Mouse (Mus musculus): ENCODE data around the gene Hoxb4. TPM values are rescaled to one million over a fixed set of nuclear protein-coding genes. Genes with fewer than 3 reads are reported as not detected.

The Hoxb4 gene
- polyA plus RNA-seq, 1 experiment from 2014 or later: 3.6 TPM

DNA sequence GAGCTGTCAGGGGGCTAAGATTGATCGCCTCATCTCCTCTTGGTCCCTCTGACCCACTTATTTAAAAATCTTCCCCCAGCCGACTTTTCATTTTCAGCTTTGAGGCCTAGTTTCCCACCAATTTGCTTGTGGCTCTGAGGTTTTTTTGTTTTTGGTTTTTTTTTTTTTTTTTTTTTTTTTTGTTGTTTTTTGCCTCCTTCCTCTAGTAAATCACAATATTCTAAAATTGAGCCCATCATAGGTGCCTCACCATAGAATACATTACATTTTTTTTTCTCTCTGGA is 32.2 kb downstream of the Hoxb4 start, which contains the start of gene Hoxb2:
Gene Hoxb2 (plus strand): TSS at position 185 of the 284 bp plus-strand sequence.
- Histone ChIP-seq H3K27ac (peak within 1 kb of the TSS; percentile 98), H3K36me3 (no peaks in the 10 kb centered on the region), H3K27me3 (replicated peaks) (peaks cover 17% of the 10 kb centered on the region), H3K4me2 (peak within 1 kb of the TSS; percentile 72), H3K9me3 (no peaks in the 10 kb centered on the region), H3K4me3 (replicated peaks) (peak within 1 kb of the TSS; percentile 56; the same call in 1 of the 2 replicates), H3K9ac (no peak within 1 kb of the TSS), H3K4me1 (peaks cover 39% of the 10 kb centered on the region)
- WGBS: 14% methylated on average over 2 of the region's 2 CpGs
- no peak for ATAC-seq (ENCODE audit: insufficient read depth, low FRiP score, low read depth)

- peak overlapping the region; percentile 56; the same call in 1 of the 2 replicates for H3K4me3 ChIP-seq (replicated peaks)
- peak overlapping the region; percentile 72 for H3K4me2 ChIP-seq
- H3K9ac ChIP-seq: no peak overlapping the region
- no peaks in the 10 kb centered on the region for H3K36me3 ChIP-seq
- no peaks in the 10 kb centered on the region for H3K9me3 ChIP-seq
- H3K27ac ChIP-seq: peak overlapping the region; percentile 98
- H3K27me3 ChIP-seq (replicated peaks): peaks cover 12% of the 10 kb centered on the region
- no peak for ATAC-seq (ENCODE audit: insufficient read depth, low FRiP score, low read depth)
- WGBS: 47% methylated on average over 2 of the region's 2 CpGs
- H3K4me1 ChIP-seq: peaks cover 35% of the 10 kb centered on the region
Observed at GRCm38 (mm10) chr11:96350791-96351190, 32.7 kb downstream of the Hoxb4 start.

GRCm38 (mm10) chr11:96351312-96351711 is 33.2 kb downstream of the Hoxb4 start:
- 8% methylated on average over 11 of the region's 11 CpGs for WGBS
- no peak overlapping the region for H3K9ac ChIP-seq
- peak overlapping the region; percentile 98 for H3K27ac ChIP-seq
- H3K4me2 ChIP-seq: peak overlapping the region; percentile 72
- peak overlapping the region; percentile 56 for H3K4me3 ChIP-seq (replicated peaks)
- H3K4me1 ChIP-seq: peaks cover 29% of the 10 kb centered on the region; the same call in 1 of the 2 replicates
- H3K27me3 ChIP-seq (replicated peaks): peaks cover 7% of the 10 kb centered on the region
- no peak for ATAC-seq (ENCODE audit: insufficient read depth, low FRiP score, low read depth)
- H3K9me3 ChIP-seq: no peaks in the 10 kb centered on the region
- no peaks in the 10 kb centered on the region for H3K36me3 ChIP-seq

DNA sequence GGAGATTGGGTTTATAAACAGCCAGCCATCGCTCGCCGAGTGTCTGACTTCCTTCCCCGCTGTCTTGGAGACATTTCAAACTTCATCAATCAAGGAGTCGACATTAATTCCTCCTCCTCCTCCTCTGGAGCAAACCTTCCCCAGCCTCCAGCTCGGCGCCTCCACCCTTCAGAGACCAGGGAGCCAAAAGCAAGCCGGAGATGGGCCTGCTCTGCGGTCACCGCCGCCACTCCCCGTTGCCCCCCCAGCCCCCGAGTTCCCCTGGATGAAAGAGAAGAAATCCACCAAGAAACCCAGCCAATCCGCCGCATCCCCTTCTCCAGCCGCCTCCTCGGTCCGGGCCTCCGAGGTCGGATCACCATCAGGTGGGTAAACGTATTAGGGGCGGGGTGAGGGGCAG is 33.8 kb downstream of the Hoxb4 start:
- Histone ChIP-seq H3K27ac (peak overlapping the region; percentile 98), H3K9ac (peak overlapping the region; percentile 71; the same call in 1 of the 2 replicates), H3K4me3 (replicated peaks) (peak overlapping the region; percentile 56), H3K27me3 (replicated peaks) (peaks cover 4% of the 10 kb centered on the region; the same call in 1 of the 2 replicates), H3K36me3 (no peaks in the 10 kb centered on the region), H3K4me1 (peaks cover 26% of the 10 kb centered on the region; the same call in 1 of the 2 replicates), H3K9me3 (no peaks in the 10 kb centered on the region), H3K4me2 (peak overlapping the region; percentile 72)
- 3% methylated on average over 22 of the region's 22 CpGs for WGBS
- peak; percentile 58 for ATAC-seq (ENCODE audit: insufficient read depth, low FRiP score, low read depth)

GRCm38 (mm10) chr11:96352691-96353521 is 34.8 kb downstream of the Hoxb4 start:
- Histone ChIP-seq H3K4me2 (peak overlapping the region; percentile 72), H3K4me3 (replicated peaks) (peak overlapping the region; percentile 56), H3K9me3 (no peaks in the 10 kb centered on the region), H3K36me3 (no peaks in the 10 kb centered on the region), H3K9ac (peak overlapping the region; percentile 71), H3K27ac (peak overlapping the region; percentile 98), H3K4me1 (peaks cover 24% of the 10 kb centered on the region; the same call in 1 of the 2 replicates), H3K27me3 (replicated peaks) (peaks cover 4% of the 10 kb centered on the region; the same call in 1 of the 2 replicates)
- no peak for ATAC-seq (ENCODE audit: insufficient read depth, low FRiP score, low read depth)
- WGBS: under 1% methylated on average over 75 of the region's 75 CpGs

DNA sequence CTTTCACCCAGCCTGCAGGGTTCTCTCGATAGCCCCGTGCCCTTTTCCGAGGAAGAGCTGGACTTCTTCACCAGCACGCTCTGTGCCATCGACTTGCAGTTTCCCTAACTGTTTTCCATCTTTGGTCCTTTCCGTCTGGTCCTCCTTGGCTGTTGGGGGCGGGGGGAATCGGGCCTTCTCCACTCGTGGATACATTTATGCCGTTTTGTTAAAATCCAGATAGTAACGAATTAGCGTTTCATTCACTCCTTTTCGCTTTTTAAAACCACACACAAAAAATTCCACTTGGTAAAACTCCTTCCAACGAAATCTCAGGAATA is 35.4 kb downstream of the Hoxb4 start:
- H3K9ac ChIP-seq: peak overlapping the region; percentile 71
- no peaks in the 10 kb centered on the region for H3K9me3 ChIP-seq
- no peaks in the 10 kb centered on the region for H3K36me3 ChIP-seq
- peak overlapping the region; percentile 72 for H3K4me2 ChIP-seq
- H3K4me1 ChIP-seq: peaks cover 20% of the 10 kb centered on the region; the same call in 1 of the 2 replicates
- H3K27ac ChIP-seq: peak overlapping the region; percentile 98
- peak overlapping the region; percentile 56 for H3K4me3 ChIP-seq (replicated peaks)
- no peak for ATAC-seq (ENCODE audit: insufficient read depth, low FRiP score, low read depth)
- peaks cover 4% of the 10 kb centered on the region; the same call in 1 of the 2 replicates for H3K27me3 ChIP-seq (replicated peaks)
- 3% methylated on average over 14 of the region's 14 CpGs for WGBS

- no peak for ATAC-seq (ENCODE audit: insufficient read depth, low FRiP score, low read depth)
- Histone ChIP-seq H3K9me3 (no peaks in the 10 kb centered on the region), H3K36me3 (no peaks in the 10 kb centered on the region), H3K4me2 (peak overlapping the region; percentile 72), H3K27me3 (replicated peaks) (peaks cover 4% of the 10 kb centered on the region; the same call in 1 of the 2 replicates), H3K27ac (peak overlapping the region; percentile 84; the same call in 1 of the 2 replicates), H3K4me3 (replicated peaks) (peak overlapping the region; percentile 41), H3K9ac (peak overlapping the region; percentile 37; the same call in 1 of the 2 replicates), H3K4me1 (peaks cover 19% of the 10 kb centered on the region; the same call in 1 of the 2 replicates)
- 17% methylated on average over 8 of the region's 8 CpGs for WGBS
Observed at GRCm38 (mm10) chr11:96353939-96354338, 35.9 kb downstream of the Hoxb4 start.

DNA sequence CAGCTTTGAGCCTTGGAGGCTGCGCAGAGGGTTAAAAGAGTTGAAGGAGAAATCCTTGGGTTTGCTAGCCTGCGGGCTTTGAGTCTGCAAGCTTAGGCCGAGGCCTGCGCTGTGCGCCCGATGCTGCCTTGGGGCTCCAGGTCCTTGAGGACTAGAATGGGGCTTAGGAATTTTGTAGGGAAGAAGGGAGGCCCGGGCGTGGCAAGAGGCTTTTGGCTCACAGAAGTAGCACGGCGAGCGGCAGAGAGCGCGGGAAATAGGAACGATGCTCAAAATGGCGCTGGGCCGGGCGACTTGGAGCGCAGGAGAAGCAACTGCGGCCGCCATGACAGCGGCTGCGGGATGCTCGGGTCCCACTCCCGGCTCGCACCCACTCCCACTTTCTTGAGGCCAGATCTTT is 36.3 kb downstream of the Hoxb4 start:
- Histone ChIP-seq H3K4me2 (peak overlapping the region; percentile 72), H3K9ac (peak overlapping the region; percentile 37; the same call in 1 of the 2 replicates), H3K4me3 (replicated peaks) (peak overlapping the region; percentile 41), H3K9me3 (no peaks in the 10 kb centered on the region), H3K36me3 (no peaks in the 10 kb centered on the region), H3K27ac (peak overlapping the region; percentile 84), H3K4me1 (peaks cover 19% of the 10 kb centered on the region; the same call in 1 of the 2 replicates), H3K27me3 (replicated peaks) (peaks cover 4% of the 10 kb centered on the region; the same call in 1 of the 2 replicates)
- no peak for ATAC-seq (ENCODE audit: insufficient read depth, low FRiP score, low read depth)
- WGBS: 1% methylated on average over 25 of the region's 25 CpGs

GRCm38 (mm10) chr11:96354801-96355311 is 36.8 kb downstream of the Hoxb4 start:
- peaks cover 4% of the 10 kb centered on the region; the same call in 1 of the 2 replicates for H3K27me3 ChIP-seq (replicated peaks)
- 13% methylated on average over 9 of the region's 9 CpGs for WGBS
- H3K9ac ChIP-seq: peak overlapping the region; percentile 37; the same call in 1 of the 2 replicates
- H3K27ac ChIP-seq: peak overlapping the region; percentile 84
- H3K4me1 ChIP-seq: peaks cover 19% of the 10 kb centered on the region; the same call in 1 of the 2 replicates
- peak overlapping the region; percentile 41 for H3K4me3 ChIP-seq (replicated peaks)
- peak overlapping the region; percentile 72 for H3K4me2 ChIP-seq
- ATAC-seq (ENCODE audit: insufficient read depth, low FRiP score, low read depth): no peak
- no peaks in the 10 kb centered on the region for H3K9me3 ChIP-seq
- H3K36me3 ChIP-seq: no peaks in the 10 kb centered on the region

DNA sequence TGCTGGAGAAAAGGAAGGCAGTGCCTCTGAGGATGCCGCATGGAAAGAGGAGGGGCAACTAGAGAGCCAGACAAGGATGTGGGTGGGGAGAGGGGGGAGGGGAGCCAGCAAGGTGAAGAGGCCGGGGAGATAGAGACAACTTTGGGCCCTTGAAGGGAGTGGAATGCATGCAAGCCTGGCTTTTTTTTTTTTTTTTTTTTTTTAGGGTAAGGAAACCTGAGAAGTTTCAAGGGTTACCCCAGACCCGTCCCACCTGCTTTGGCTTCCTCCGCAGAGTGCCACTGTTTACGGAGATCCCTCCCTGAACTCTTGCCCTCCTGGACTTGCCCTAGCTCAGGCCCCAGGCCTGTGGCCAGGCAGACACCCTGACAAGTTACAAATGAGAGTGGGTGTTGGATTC is 45.7 kb downstream of the Hoxb4 start:
- Histone ChIP-seq H3K4me2 (no peak overlapping the region), H3K27me3 (replicated peaks) (peaks cover 26% of the 10 kb centered on the region), H3K4me1 (peaks cover 15% of the 10 kb centered on the region; the same call in 1 of the 2 replicates), H3K4me3 (replicated peaks) (no peak overlapping the region), H3K9ac (no peak overlapping the region), H3K36me3 (no peaks in the 10 kb centered on the region), H3K27ac (no peak overlapping the region), H3K9me3 (no peaks in the 10 kb centered on the region)
- ATAC-seq (ENCODE audit: insufficient read depth, low FRiP score, low read depth): no peak
- WGBS: 20% methylated on average over 5 of the region's 5 CpGs

GRCm38 (mm10) chr11:96365441-96366091 is 47.5 kb downstream of the Hoxb4 start, which contains the start of gene Hoxb1:
Hoxb1 (plus strand) TSS chr11:96365752.
- Histone ChIP-seq H3K27ac (no peak within 1 kb of the TSS), H3K4me1 (peaks cover 15% of the 10 kb centered on the region; the same call in 1 of the 2 replicates), H3K9ac (no peak within 1 kb of the TSS), H3K4me2 (peak within 1 kb of the TSS; percentile 44), H3K4me3 (replicated peaks) (peak within 1 kb of the TSS; percentile 21), H3K27me3 (replicated peaks) (peaks cover 26% of the 10 kb centered on the region), H3K36me3 (no peaks in the 10 kb centered on the region), H3K9me3 (no peaks in the 10 kb centered on the region)
- WGBS: 28% methylated on average over 26 of the region's 26 CpGs
- ATAC-seq (ENCODE audit: insufficient read depth, low FRiP score, low read depth): no peak

All from stomach, embryonic 15.5 days (tissue).